Mouse (Mus musculus) myocyte (in vitro differentiated cells): ENCODE data around the gene Itgb1.
A peak's percentile ranks its signal among the peaks of the same experiment; 100 is the strongest.

Experiments
- CEBPB ChIP-seq: IDR thresholded peaks from 2 replicates; pipeline ENCODE4 v1.6.1; 2011; ENCODE audit warnings: mild to moderate bottlenecking, moderate library complexity; ENCODE audit not compliant: poor library complexity, insufficient read depth, severe bottlenecking
- E2F4 ChIP-seq: IDR thresholded peaks from one replicate; pipeline ENCODE4 v1.6.1; 2011; ENCODE audit warnings: mild to moderate bottlenecking, control low read depth, moderate library complexity; ENCODE audit not compliant: insufficient read depth
- MAX ChIP-seq: IDR thresholded peaks from one replicate; pipeline ENCODE4 v1.6.1; 2011; ENCODE audit warnings: low read depth, mild to moderate bottlenecking, control low read depth
- MYOG ChIP-seq, 3 experiments: IDR thresholded peaks; one replicate each; pipeline ENCODE4 v1.6.1; 2011; ENCODE audit warnings: control low read depth in 2 of 3, low read depth in 2 of 3, mild to moderate bottlenecking in 2 of 3; ENCODE audit not compliant: insufficient read length in 2 of 3, control insufficient read depth in 1 of 3, insufficient read depth in 1 of 3
- POLR2A ChIP-seq: IDR thresholded peaks from one replicate; pipeline ENCODE4 v1.6.1; 2011; ENCODE audit warnings: low read depth, mild to moderate bottlenecking, control low read depth, moderate library complexity; ENCODE audit not compliant: insufficient read length
- POLR2AphosphoS2 ChIP-seq: IDR thresholded peaks from one replicate; pipeline ENCODE4 v1.6.1; 2011; ENCODE audit warnings: low read depth, control low read depth; ENCODE audit not compliant: insufficient read length
- REST ChIP-seq: IDR thresholded peaks from one replicate; pipeline ENCODE4 v1.6.1; 2011; ENCODE audit warnings: mild to moderate bottlenecking, control low read depth, moderate library complexity; ENCODE audit not compliant: insufficient read depth, insufficient read length
- TCF12 ChIP-seq: IDR thresholded peaks from one replicate; pipeline ENCODE4 v1.6.1; 2011; ENCODE audit warnings: mild to moderate bottlenecking, control low read depth; ENCODE audit not compliant: poor library complexity, insufficient read depth, severe bottlenecking
- TCF3 ChIP-seq: IDR thresholded peaks from one replicate; pipeline ENCODE4 v1.6.1; 2011; ENCODE audit warnings: low read depth, control low read depth; ENCODE audit not compliant: insufficient read length
- USF1 ChIP-seq: IDR thresholded peaks from one replicate; pipeline ENCODE4 v1.6.1; 2011; ENCODE audit warnings: low read depth, mild to moderate bottlenecking, control low read depth, moderate library complexity

DNA sequence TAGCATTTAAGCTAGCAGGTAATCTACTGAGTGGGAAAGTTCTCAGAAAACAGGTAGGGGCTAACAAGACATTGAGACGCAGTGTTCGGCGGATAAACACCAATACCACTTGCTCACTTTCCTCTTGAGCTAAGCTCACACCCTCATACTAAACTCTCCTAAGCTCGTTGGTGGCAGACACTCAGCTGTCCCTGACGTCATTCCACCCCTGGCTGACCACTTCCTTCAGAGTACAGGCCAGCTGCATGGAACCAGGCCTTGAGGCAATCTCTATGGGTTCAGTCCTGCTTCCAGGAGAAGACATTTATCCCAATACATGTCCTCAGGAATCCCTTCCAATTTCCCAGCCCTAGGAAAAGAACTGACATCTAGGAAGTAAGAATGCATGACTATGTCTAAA, 39.0 kb upstream of the Itgb1 start:
- TF ChIP-seq POLR2A, result no peak
- TF ChIP-seq MYOG (IDR thresholded peaks at IDR 0.05; ENCODE audit: control insufficient read depth in 1 of 3, insufficient read depth in 1 of 3, insufficient read length in 2 of 3, low read depth in 2 of 3), result peak in 1 of 3 experiments; percentile 59
- no peak for TF ChIP-seq USF1
- no peak for TF ChIP-seq E2F4
- no peak for TF ChIP-seq CEBPB
- TF ChIP-seq TCF12, result no peak
- TF ChIP-seq REST, result no peak
- TF ChIP-seq MAX, result no peak
- no peak for TF ChIP-seq TCF3
- no peak for TF ChIP-seq POLR2AphosphoS2
